Mouse (Mus musculus): ENCODE data around the gene Gm13420. TPM values are rescaled to one million over a fixed set of nuclear protein-coding genes. Genes with fewer than 3 reads are reported as not detected.
"Not testable (repeated sequence)": the region's sequence is repeated elsewhere in the genome, so short reads cannot be mapped to it uniquely, and the experiment has no call there.

Gene Gm13420
- not detected in 2 replicates for total RNA-seq (2017)

GRCm38 (mm10) chr2:29751497-29751896 is at the start of gene Gm13420:
TSS of gene Gm13420 (minus strand) at chr2:29751685.
- ATAC-seq (replicated peaks in 1 of 2; ENCODE audit: insufficient read depth in 1 of 2, low FRiP score in 2 of 2, low TSS enrichment in 1 of 2, low read depth in 1 of 2, poor library complexity in 2 of 2, severe bottlenecking in 2 of 2) = 0 out of 4 replicates have a peak, but pooled peaks of 1 of the 2 experiments have one; percentile 17

- peak in 1 of 2 experiments; percentile 41; a peak in 1 of 4 replicates for ATAC-seq (replicated peaks in 1 of 2; ENCODE audit: insufficient read depth in 1 of 2, low FRiP score in 2 of 2, low TSS enrichment in 1 of 2, low read depth in 1 of 2, poor library complexity in 2 of 2, severe bottlenecking in 2 of 2)
Observed at GRCm38 (mm10) chr2:29792772-29793487, 41.4 kb upstream of the Gm13420 start.

- ATAC-seq (replicated peaks in 1 of 2; ENCODE audit: insufficient read depth in 1 of 2, low FRiP score in 2 of 2, low TSS enrichment in 1 of 2, low read depth in 1 of 2, poor library complexity in 2 of 2, severe bottlenecking in 2 of 2) = peak; percentile 84 to 88
Observed at GRCm38 (mm10) chr2:29787937-29788681, 36.6 kb upstream of the Gm13420 start, which contains the start of gene Trub2. TSS of gene Trub2 (minus strand) at chr2:29788502.

GRCm38 (mm10) chr2:29787104-29787917 is 35.8 kb upstream of the Gm13420 start, which contains the start of gene Coq4:
TSS of gene Coq4 (plus strand) at chr2:29787493.
- peak; percentile 88 to 89 for ATAC-seq (replicated peaks in 1 of 2; ENCODE audit: insufficient read depth in 1 of 2, low FRiP score in 2 of 2, low TSS enrichment in 1 of 2, low read depth in 1 of 2, poor library complexity in 2 of 2, severe bottlenecking in 2 of 2)

DNA sequence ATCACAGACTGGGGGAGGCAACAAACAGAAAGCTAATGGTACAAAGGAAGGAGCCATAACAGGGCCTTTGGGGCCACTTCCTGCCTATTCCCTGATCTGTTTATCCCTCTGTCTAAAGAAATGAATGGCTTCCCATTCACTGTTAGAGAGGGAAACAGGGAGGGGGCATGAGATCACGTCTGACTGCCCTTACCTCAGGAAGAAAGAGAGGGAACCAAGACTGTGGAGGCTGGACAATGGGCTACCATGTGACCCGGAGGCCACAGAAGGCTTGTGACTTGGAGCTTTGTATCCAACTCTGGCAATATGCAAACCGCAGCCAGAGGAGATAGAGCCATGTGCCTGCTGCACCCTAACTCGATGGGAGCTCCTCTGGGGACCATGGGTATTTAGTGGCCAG is 32.8 kb upstream of the Gm13420 start:
- ATAC-seq (replicated peaks in 1 of 2; ENCODE audit: insufficient read depth in 1 of 2, low FRiP score in 2 of 2, low TSS enrichment in 1 of 2, low read depth in 1 of 2, poor library complexity in 2 of 2, severe bottlenecking in 2 of 2) = no peak

DNA sequence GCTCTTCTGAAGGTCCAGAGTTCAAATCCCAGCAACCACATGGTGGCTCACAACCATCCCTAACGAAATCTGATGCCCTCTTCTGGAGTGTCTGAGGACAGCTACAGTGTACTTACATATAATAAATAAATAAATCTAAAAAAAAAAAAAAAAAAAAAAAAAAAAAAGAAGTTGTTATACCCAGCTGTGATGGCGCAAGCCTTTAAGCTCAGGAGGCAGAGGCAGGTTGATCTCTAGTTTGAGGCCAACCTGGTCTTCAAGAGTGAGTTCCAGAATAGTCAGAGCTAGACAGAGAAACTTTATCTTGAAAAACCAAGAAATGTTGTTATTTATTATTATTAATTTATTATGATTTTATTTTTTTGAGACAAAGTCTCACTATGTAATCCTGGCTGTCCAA is 29.8 kb upstream of the Gm13420 start:
- ATAC-seq (replicated peaks in 1 of 2; ENCODE audit: insufficient read depth in 1 of 2, low FRiP score in 2 of 2, low TSS enrichment in 1 of 2, low read depth in 1 of 2, poor library complexity in 2 of 2, severe bottlenecking in 2 of 2) = not testable (repeated sequence)

DNA sequence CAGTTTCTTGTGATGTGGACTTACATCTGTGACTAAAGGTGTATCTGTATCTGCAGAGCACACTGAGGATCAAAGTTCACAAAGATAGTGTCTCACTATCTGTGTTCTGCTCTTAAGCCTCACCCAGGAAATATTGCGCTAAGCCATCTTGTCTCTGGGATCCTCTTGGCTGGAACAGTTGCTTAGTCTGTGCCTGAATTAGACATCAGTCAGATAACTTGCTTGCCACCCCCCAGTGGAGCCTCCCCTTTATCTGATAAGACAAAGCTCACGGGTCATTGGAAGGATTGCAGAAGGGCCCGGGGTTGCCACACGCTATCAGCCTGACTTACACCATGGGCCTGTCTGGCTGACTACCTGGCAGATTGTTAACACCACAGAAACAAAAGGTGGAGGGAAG is 21.8 kb upstream of the Gm13420 start:
- peak in 1 of 2 experiments; percentile 29; a peak in 1 of 4 replicates for ATAC-seq (replicated peaks in 1 of 2; ENCODE audit: insufficient read depth in 1 of 2, low FRiP score in 2 of 2, low TSS enrichment in 1 of 2, low read depth in 1 of 2, poor library complexity in 2 of 2, severe bottlenecking in 2 of 2)

- ATAC-seq (replicated peaks in 1 of 2; ENCODE audit: insufficient read depth in 1 of 2, low FRiP score in 2 of 2, low TSS enrichment in 1 of 2, low read depth in 1 of 2, poor library complexity in 2 of 2, severe bottlenecking in 2 of 2) = peak; percentile 62 to 67; a peak in 3 of 4 replicates
Observed at GRCm38 (mm10) chr2:29771611-29772461, 20.4 kb upstream of the Gm13420 start.

DNA sequence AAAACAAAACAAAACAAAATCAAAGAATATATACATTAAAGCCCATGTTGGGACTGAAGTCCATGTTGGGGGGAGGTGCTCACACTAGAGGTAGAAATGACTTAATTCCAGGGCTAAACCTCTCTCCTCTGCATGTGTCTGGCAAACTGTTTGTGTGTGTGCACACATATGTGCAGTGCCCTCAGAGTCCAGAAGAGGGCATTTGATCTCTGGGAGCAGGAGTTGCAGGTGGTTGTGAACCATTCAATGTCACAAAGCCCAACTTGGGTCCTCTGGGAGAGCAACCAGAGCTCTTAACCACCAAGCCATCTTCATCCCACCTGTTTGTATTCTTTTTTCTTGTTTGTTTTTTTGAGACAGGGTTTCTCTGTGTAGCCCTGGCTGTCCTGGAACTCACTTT is 18.7 kb upstream of the Gm13420 start:
- no peak for ATAC-seq (replicated peaks in 1 of 2; ENCODE audit: insufficient read depth in 1 of 2, low FRiP score in 2 of 2, low TSS enrichment in 1 of 2, low read depth in 1 of 2, poor library complexity in 2 of 2, severe bottlenecking in 2 of 2)

DNA sequence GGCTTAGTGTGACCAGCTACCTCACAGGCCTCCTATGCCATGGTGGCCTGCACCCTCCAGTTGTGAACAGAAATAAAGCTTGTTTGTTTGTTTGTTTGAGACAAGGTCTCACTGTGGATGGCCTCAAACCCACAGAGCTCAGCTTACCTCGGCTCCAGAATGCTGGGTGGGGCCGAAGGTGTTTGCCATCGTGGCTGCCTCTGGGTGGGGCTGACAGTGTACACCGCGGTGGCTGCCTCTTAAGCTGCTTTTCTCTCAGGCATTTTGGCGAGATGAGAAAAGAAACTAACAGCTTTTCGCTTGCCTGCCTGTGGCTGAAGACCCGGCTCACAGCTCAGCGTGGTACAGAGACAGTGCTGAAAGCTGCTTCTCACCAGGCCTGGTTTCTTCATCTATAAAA is 17.4 kb upstream of the Gm13420 start:
- no peak for ATAC-seq (replicated peaks in 1 of 2; ENCODE audit: insufficient read depth in 1 of 2, low FRiP score in 2 of 2, low TSS enrichment in 1 of 2, low read depth in 1 of 2, poor library complexity in 2 of 2, severe bottlenecking in 2 of 2)

GRCm38 (mm10) chr2:29767976-29768709 is 16.7 kb upstream of the Gm13420 start:
- ATAC-seq (replicated peaks in 1 of 2; ENCODE audit: insufficient read depth in 1 of 2, low FRiP score in 2 of 2, low TSS enrichment in 1 of 2, low read depth in 1 of 2, poor library complexity in 2 of 2, severe bottlenecking in 2 of 2) = no peak

- peak; percentile 81 to 86 for ATAC-seq (replicated peaks in 1 of 2; ENCODE audit: insufficient read depth in 1 of 2, low FRiP score in 2 of 2, low TSS enrichment in 1 of 2, low read depth in 1 of 2, poor library complexity in 2 of 2, severe bottlenecking in 2 of 2)
Observed at GRCm38 (mm10) chr2:29764831-29765230, 13.3 kb upstream of the Gm13420 start.

GRCm38 (mm10) chr2:29755693-29756092 is 4.2 kb upstream of the Gm13420 start:
- no peak for ATAC-seq (replicated peaks in 1 of 2; ENCODE audit: insufficient read depth in 1 of 2, low FRiP score in 2 of 2, low TSS enrichment in 1 of 2, low read depth in 1 of 2, poor library complexity in 2 of 2, severe bottlenecking in 2 of 2)

GRCm38 (mm10) chr2:29752397-29752796 is 912 bp upstream of the Gm13420 start:
- ATAC-seq (replicated peaks in 1 of 2; ENCODE audit: insufficient read depth in 1 of 2, low FRiP score in 2 of 2, low TSS enrichment in 1 of 2, low read depth in 1 of 2, poor library complexity in 2 of 2, severe bottlenecking in 2 of 2) = no peak

GRCm38 (mm10) chr2:29748499-29748898 is 3.0 kb downstream of the Gm13420 start:
- ATAC-seq (replicated peaks in 1 of 2; ENCODE audit: insufficient read depth in 1 of 2, low FRiP score in 2 of 2, low TSS enrichment in 1 of 2, low read depth in 1 of 2, poor library complexity in 2 of 2, severe bottlenecking in 2 of 2) = no peak

- no peak for ATAC-seq (replicated peaks in 1 of 2; ENCODE audit: insufficient read depth in 1 of 2, low FRiP score in 2 of 2, low TSS enrichment in 1 of 2, low read depth in 1 of 2, poor library complexity in 2 of 2, severe bottlenecking in 2 of 2)
Observed at GRCm38 (mm10) chr2:29747852-29748251, 3.6 kb downstream of the Gm13420 start.

All from hematopoietic stem cell, adult 5-6 weeks (primary cell).